Mouse (Mus musculus) MEL (cell line): ENCODE results near the gene Sapcd2.

ENCODE experiments used
- CHD1 ChIP-seq: IDR thresholded peaks from 2 replicates; pipeline ENCODE4 v1.6.1; 2012; ENCODE audit warnings: low read depth, mild to moderate bottlenecking, inconsistent platforms, low read length, improper control_type of control experiment
- CHD2 ChIP-seq: IDR thresholded peaks from 2 replicates; pipeline ENCODE4 v1.6.1; 2011; ENCODE audit warnings: low read length, improper control_type of control experiment
- CTCF ChIP-seq, 3 experiments: IDR thresholded peaks in 2 of 3; conservative IDR thresholded peaks in 1 of 3; 2 replicates each; pipeline ENCODE4 v1.5.1; 2011 to 2012; ENCODE audit warnings: low read length in 3 of 3, low read depth in 2 of 3, mild to moderate bottlenecking in 2 of 3, improper control_type of control experiment in 1 of 3, inconsistent platforms in 1 of 3, mixed read lengths in 1 of 3, moderate library complexity in 1 of 3; ENCODE audit not compliant: control insufficient read depth in 1 of 3, insufficient read depth in 1 of 3, poor library complexity in 1 of 3, severe bottlenecking in 1 of 3
- ELF1 ChIP-seq: IDR thresholded peaks from 2 replicates; pipeline ENCODE4 v1.6.1; 2014; ENCODE audit warnings: low read depth, mild to moderate bottlenecking, inconsistent platforms, low read length, improper control_type of control experiment, moderate library complexity
- EP300 ChIP-seq, 2 experiments: IDR thresholded peaks; 2 replicates each; pipeline ENCODE4 v1.6.1; 2011; ENCODE audit warnings: improper control_type of control experiment in 2 of 2, low read length in 2 of 2, low read depth in 1 of 2, mild to moderate bottlenecking in 1 of 2
- MAX ChIP-seq: IDR thresholded peaks from 2 replicates; pipeline ENCODE4 v1.6.1; 2011; ENCODE audit warnings: low read length, improper control_type of control experiment
- MAZ ChIP-seq: IDR thresholded peaks from 2 replicates; pipeline ENCODE4 v1.6.1; 2012; ENCODE audit warnings: low read depth, mild to moderate bottlenecking, inconsistent platforms, low read length, improper control_type of control experiment
- MYB ChIP-seq: IDR thresholded peaks from 2 replicates; pipeline ENCODE4 v1.6.1; 2011; ENCODE audit warnings: mild to moderate bottlenecking, low read depth, low read length, improper control_type of control experiment
- POLR2A ChIP-seq, 2 experiments: IDR thresholded peaks; 2 replicates each; pipeline ENCODE4 v1.6.1; 2011 to 2012; ENCODE audit warnings: low read length in 2 of 2, mild to moderate bottlenecking in 2 of 2, control low read depth in 1 of 2, improper control_type of control experiment in 1 of 2, low read depth in 1 of 2, moderate library complexity in 1 of 2; ENCODE audit not compliant: control insufficient read depth in 1 of 2, insufficient read depth in 1 of 2, poor library complexity in 1 of 2
- RCOR1 ChIP-seq: IDR thresholded peaks from 2 replicates; pipeline ENCODE4 v1.6.1; 2012; ENCODE audit warnings: low read depth, mild to moderate bottlenecking, inconsistent platforms, low read length, improper control_type of control experiment
- TBP ChIP-seq: IDR thresholded peaks from 2 replicates; pipeline ENCODE4 v1.8.0; 2011; ENCODE audit warnings: low read depth, low read length, improper control_type of control experiment
- UBTF ChIP-seq: IDR thresholded peaks from 2 replicates; pipeline ENCODE4 v1.6.1; 2012; ENCODE audit warnings: low read depth, mild to moderate bottlenecking, inconsistent platforms, low read length, improper control_type of control experiment, moderate library complexity, borderline replicate concordance; ENCODE audit not compliant: insufficient read depth
- USF2 ChIP-seq, 2 experiments: IDR thresholded peaks; 2 replicates each; pipeline ENCODE4 v1.6.1; 2011 to 2012; ENCODE audit warnings: improper control_type of control experiment in 2 of 2, low read length in 2 of 2, borderline replicate concordance in 1 of 2, inconsistent platforms in 1 of 2, low read depth in 1 of 2, mild to moderate bottlenecking in 1 of 2; ENCODE audit not compliant: insufficient read depth in 1 of 2
- ZNF384 ChIP-seq: IDR thresholded peaks from 2 replicates; pipeline ENCODE4 v1.6.1; 2012; ENCODE audit warnings: low read depth, mild to moderate bottlenecking, inconsistent platforms, low read length, improper control_type of control experiment

DNA sequence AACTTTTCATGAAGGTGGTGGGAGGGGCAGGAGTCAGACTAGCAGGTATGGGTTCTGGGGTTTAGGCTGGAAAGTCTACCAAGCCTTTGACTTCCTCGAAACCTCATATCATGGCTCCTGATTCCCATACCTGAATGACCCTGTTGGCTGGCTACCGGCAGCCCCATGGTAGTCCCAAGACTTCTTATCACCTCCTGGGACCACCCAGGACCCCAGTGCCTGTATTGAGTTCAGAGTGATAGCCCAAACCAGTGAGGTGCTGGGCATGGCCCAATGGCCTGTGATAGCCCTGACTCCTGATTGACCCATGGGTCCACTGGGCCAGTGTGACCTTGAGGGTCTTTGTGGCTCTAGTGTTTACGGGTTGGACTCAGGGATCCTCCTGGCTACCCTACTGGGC is 21.4 kb upstream of the Sapcd2 start:
- TF ChIP-seq EP300 (IDR thresholded peaks at IDR 0.05; ENCODE audit: low read depth in 1 of 2, low read length in 2 of 2): no peak
- no peak for TF ChIP-seq CTCF (IDR thresholded peaks at IDR 0.05 in 2 of 3, conservative IDR thresholded peaks at IDR 0.05 in 1 of 3; ENCODE audit: control insufficient read depth in 1 of 3, insufficient read depth in 1 of 3, low read depth in 2 of 3, low read length in 3 of 3, poor library complexity in 1 of 3, severe bottlenecking in 1 of 3)
- no peak for TF ChIP-seq ZNF384
- no peak for TF ChIP-seq POLR2A (IDR thresholded peaks at IDR 0.05; ENCODE audit: control insufficient read depth in 1 of 2, insufficient read depth in 1 of 2, low read depth in 1 of 2, low read length in 2 of 2, poor library complexity in 1 of 2)
- no peak for TF ChIP-seq CHD2
- no peak for TF ChIP-seq UBTF
- TF ChIP-seq USF2 (IDR thresholded peaks at IDR 0.05; ENCODE audit: borderline replicate concordance in 1 of 2, insufficient read depth in 1 of 2, low read depth in 1 of 2, low read length in 2 of 2): no peak
- no peak for TF ChIP-seq MAZ
- no peak for TF ChIP-seq MAX
- TF ChIP-seq CHD1: no peak
- TF ChIP-seq TBP: no peak
- TF ChIP-seq MYB: no peak
- no peak for TF ChIP-seq ELF1
- TF ChIP-seq RCOR1: no peak
